Mouse (Mus musculus) testis, postnatal 10 days (tissue): Measurements from ENCODE around the gene Flot2.

Experiments used
- DNase-seq: peaks from one replicate; pipeline ENCODE4 v3.0.0; 2021; ENCODE audit warnings: low spot score

Flot2 gene

GRCm38 (mm10) chr11:78102958-78103747, 65.4 kb downstream of the Flot2 start:
- DNase-seq, result peak; percentile 56

GRCm38 (mm10) chr11:78104501-78104900, 66.8 kb downstream of the Flot2 start:
- no peak for DNase-seq
